7 mouse cellular contexts compared by ENCODE assay signal in the genomic region with DNA sequence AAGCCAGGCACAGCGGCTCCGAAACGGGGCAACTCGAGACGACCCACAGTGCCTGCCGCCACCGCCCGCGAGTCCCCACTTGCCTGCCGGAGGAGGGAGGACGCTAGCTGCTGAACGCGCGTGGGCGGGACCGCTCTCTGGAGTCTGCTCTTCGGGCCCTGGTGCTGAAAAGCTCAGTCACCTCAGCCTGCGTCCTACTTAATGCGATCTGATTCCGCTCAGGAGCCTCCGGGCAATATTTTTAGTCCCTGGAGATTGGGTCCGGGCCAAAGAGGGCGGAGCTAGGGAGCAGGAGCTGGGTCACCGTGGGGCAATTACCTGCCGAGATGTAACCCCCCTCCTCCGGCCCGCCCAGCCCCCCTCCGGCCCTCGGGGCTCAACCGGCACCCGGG. TPM values are rescaled to one million over a fixed set of nuclear protein-coding genes. Genes with fewer than 3 reads are reported as not detected.
DNase-seq lines count a peak whose midpoint lies in the region; ATAC-seq lines count a peak whose summit lies in the region.

No protein-coding gene starts in this region.

- WGBS in limb, embryonic 12.5 days, result under 1% methylated on average over 31 of the region's 31 CpGs
- WGBS in midbrain, embryonic 14.5 days, result under 1% methylated on average over 31 of the region's 31 CpGs

- H3K9me3 ChIP-seq in limb, embryonic 12.5 days, result no peaks in the 10 kb centered on the region
- H3K9me3 ChIP-seq in midbrain, embryonic 14.5 days (ENCODE audit: control insufficient read depth, low read length), result no peaks in the 10 kb centered on the region

- DNase-seq in adipocyte (ENCODE audit: low spot score), result peak; percentile 71
- DNase-seq in embryo, embryonic 10 days (ENCODE audit: low spot score), result peak; percentile 73
- DNase-seq in kidney, adult 11 months, result peak; percentile 81
- DNase-seq in midbrain, embryonic 14.5 days, result peak; percentile 81
- peak; percentile 77 to 81 for DNase-seq in spleen, adult 18-20 months

- H3K27me3 ChIP-seq in limb, embryonic 12.5 days, result no peaks in the 10 kb centered on the region
- H3K27me3 ChIP-seq in midbrain, embryonic 14.5 days (ENCODE audit: control insufficient read depth, insufficient read depth, low read length), result no peaks in the 10 kb centered on the region

- H3K4me3 ChIP-seq in limb, embryonic 12.5 days (replicated peaks), result peak overlapping the region; percentile 93
- peak overlapping the region; percentile 76 for H3K4me3 ChIP-seq in midbrain, embryonic 14.5 days (replicated peaks; ENCODE audit: low read depth, low read length)

- H3K4me2 ChIP-seq in limb, embryonic 12.5 days, result peak overlapping the region; percentile 67
- peak overlapping the region; percentile 75 for H3K4me2 ChIP-seq in midbrain, embryonic 14.5 days (ENCODE audit: low read length)

- peak overlapping the region; percentile 91 for H3K9ac ChIP-seq in limb, embryonic 12.5 days (replicated peaks)
- peak overlapping the region; percentile 86 for H3K9ac ChIP-seq in midbrain, embryonic 14.5 days (replicated peaks; ENCODE audit: low read length)

- H3K4me1 ChIP-seq in limb, embryonic 12.5 days (replicated peaks), result peaks cover 19% of the 10 kb centered on the region
- H3K4me1 ChIP-seq in midbrain, embryonic 14.5 days (ENCODE audit: control insufficient read depth, insufficient read depth, low read length), result peaks cover 14% of the 10 kb centered on the region

- peak overlapping the region; percentile 87 for H3K27ac ChIP-seq in limb, embryonic 12.5 days
- peak overlapping the region; percentile 82 for H3K27ac ChIP-seq in midbrain, embryonic 14.5 days (replicated peaks; ENCODE audit: low read depth, low read length)

- peak; percentile 15; the same call in 1 of the 2 replicates for ATAC-seq in granulocyte monocyte progenitor cell, adult 5-6 weeks (replicated peaks; ENCODE audit: poor library complexity, severe bottlenecking)
- ATAC-seq in limb, embryonic 12.5 days (ENCODE audit: insufficient number of reproducible peaks, insufficient read depth, low FRiP score, low TSS enrichment, low read depth), result peak; percentile 26
- peak; percentile 69 for ATAC-seq in midbrain, embryonic 14.5 days (ENCODE audit: low FRiP score, low TSS enrichment)

- H3K36me3 ChIP-seq in limb, embryonic 12.5 days, result peaks cover 31% of the 10 kb centered on the region
- H3K36me3 ChIP-seq in midbrain, embryonic 14.5 days (ENCODE audit: control insufficient read depth, insufficient read depth, low read length), result peaks cover 31% of the 10 kb centered on the region

RNA-seq across cellular contexts. Expression of a gene that starts 0.5 kb away (rescaled TPM):
- total RNA-seq in granulocyte monocyte progenitor cell, adult 5-6 weeks (2014; fragmentation: Nextera tagmentation), result 60.4 and 74.6 TPM in 2 replicates
- total RNA-seq in granulocyte monocyte progenitor cell, adult 5-6 weeks (2017), result 32.7 and 36.7 TPM in 2 replicates
- polyA plus RNA-seq in limb, embryonic 12.5 days (2016; fragmentation: Nextera tagmentation; extraction: Ambion mirVana), result 25.7 and 31.7 TPM in 2 replicates
- polyA plus RNA-seq in midbrain, embryonic 14.5 days (2014; fragmentation: Nextera tagmentation; extraction: Ambion mirVana), result 18.1 and 19.5 TPM in 2 replicates

RNA-seq across cellular contexts. Expression of a gene that starts 17.1 kb away (rescaled TPM):
- 141 and 238 TPM in 2 replicates for total RNA-seq in granulocyte monocyte progenitor cell, adult 5-6 weeks (2014; fragmentation: Nextera tagmentation)
- 155 and 176 TPM in 2 replicates for total RNA-seq in granulocyte monocyte progenitor cell, adult 5-6 weeks (2017)
- polyA plus RNA-seq in limb, embryonic 12.5 days (2016; fragmentation: Nextera tagmentation; extraction: Ambion mirVana), result 10.2 and 11.0 TPM in 2 replicates
- 1.6 and 3.2 TPM in 2 replicates for polyA plus RNA-seq in midbrain, embryonic 14.5 days (2014; fragmentation: Nextera tagmentation; extraction: Ambion mirVana)

RNA-seq across cellular contexts. Expression of a gene that starts 27.7 kb away (rescaled TPM):
- 10.3 and 14.5 TPM in 2 replicates for total RNA-seq in granulocyte monocyte progenitor cell, adult 5-6 weeks (2014; fragmentation: Nextera tagmentation)
- 15.9 and 22.4 TPM in 2 replicates for total RNA-seq in granulocyte monocyte progenitor cell, adult 5-6 weeks (2017)
- 25.8 and 29.6 TPM in 2 replicates for polyA plus RNA-seq in limb, embryonic 12.5 days (2016; fragmentation: Nextera tagmentation; extraction: Ambion mirVana)
- 28.7 and 34.8 TPM in 2 replicates for polyA plus RNA-seq in midbrain, embryonic 14.5 days (2014; fragmentation: Nextera tagmentation; extraction: Ambion mirVana)

RNA-seq across cellular contexts. Expression of a gene that starts 29.8 kb away (rescaled TPM):
- total RNA-seq in granulocyte monocyte progenitor cell, adult 5-6 weeks (2014; fragmentation: Nextera tagmentation), result 8.1 and 13.9 TPM in 2 replicates
- 20.2 and 22.4 TPM in 2 replicates for total RNA-seq in granulocyte monocyte progenitor cell, adult 5-6 weeks (2017)
- polyA plus RNA-seq in limb, embryonic 12.5 days (2016; fragmentation: Nextera tagmentation; extraction: Ambion mirVana), result 56.9 and 61.8 TPM in 2 replicates
- polyA plus RNA-seq in midbrain, embryonic 14.5 days (2014; fragmentation: Nextera tagmentation; extraction: Ambion mirVana), result 42.7 and 43.7 TPM in 2 replicates

RNA-seq across cellular contexts. Expression of a gene that starts 34.6 kb away (rescaled TPM):
- total RNA-seq in granulocyte monocyte progenitor cell, adult 5-6 weeks (2014; fragmentation: Nextera tagmentation), result 25.5 and 25.6 TPM in 2 replicates
- 5.0 and 10.1 TPM in 2 replicates for total RNA-seq in granulocyte monocyte progenitor cell, adult 5-6 weeks (2017)
- polyA plus RNA-seq in limb, embryonic 12.5 days (2016; fragmentation: Nextera tagmentation; extraction: Ambion mirVana), result 10.7 and 13.2 TPM in 2 replicates
- 4.6 and 4.9 TPM in 2 replicates for polyA plus RNA-seq in midbrain, embryonic 14.5 days (2014; fragmentation: Nextera tagmentation; extraction: Ambion mirVana)

Comparison
In these comparisons a context has a peak if more than half of its experiments do, and no peak if none do; other contexts are left out.
1. Peak in every context shown above with its lines: DNase-seq, ATAC-seq, H3K4me3 ChIP-seq and H3K27ac ChIP-seq.
2. ATAC-seq: peak in every context shown above with its lines; median percentile 69 in midbrain, embryonic 14.5 days; 26 in limb, embryonic 12.5 days; 15 in granulocyte monocyte progenitor cell, adult 5-6 weeks.